Mouse (Mus musculus) heart, embryonic 12.5 days (tissue): ENCODE measurements around the gene Cblb. TPM values are rescaled to one million over a fixed set of nuclear protein-coding genes. Genes with fewer than 3 reads are reported as not detected.

ENCODE experiments used
- ATAC-seq: fragments of 200-750 bp; cut with Nextera tagmentation; 2 replicates; pipeline ENCODE4 v1.8.0; 2017; ENCODE audit warnings: moderate TSS enrichment, moderate library complexity; ENCODE audit not compliant: insufficient number of reproducible peaks, low FRiP score
- H3K27ac ChIP-seq: fragments of 300-500 bp; sonication (generic); 2 replicates; pipeline ENCODE4 v1.5.1; 2016; ENCODE audit warnings: mild to moderate bottlenecking, moderate library complexity; ENCODE audit not compliant: poor library complexity, severe bottlenecking
- H3K27me3 ChIP-seq: fragments of 300-500 bp; sonication (generic); replicated peaks from 2 replicates; pipeline ENCODE4 v1.6.1; 2016; ENCODE audit warnings: mild to moderate bottlenecking, moderate library complexity
- H3K36me3 ChIP-seq: fragments of 300-500 bp; sonication (generic); 2 replicates; pipeline ENCODE4 v1.6.1; 2016; ENCODE audit warnings: mild to moderate bottlenecking, moderate library complexity
- H3K4me1 ChIP-seq: fragments of 300-500 bp; sonication (generic); replicated peaks from 2 replicates; pipeline ENCODE4 v1.6.1; 2016; ENCODE audit warnings: mild to moderate bottlenecking
- H3K4me2 ChIP-seq: fragments of 300-500 bp; sonication (generic); 2 replicates; pipeline ENCODE4 v1.6.1; 2016; ENCODE audit warnings: mild to moderate bottlenecking, moderate library complexity
- H3K4me3 ChIP-seq: fragments of 300-500 bp; sonication (generic); 2 replicates; pipeline ENCODE4 v1.5.1; 2016; ENCODE audit warnings: mild to moderate bottlenecking
- H3K9ac ChIP-seq: fragments of 300-500 bp; sonication (generic); 2 replicates; pipeline ENCODE4 v1.6.1; 2016; ENCODE audit warnings: mild to moderate bottlenecking, moderate library complexity
- H3K9me3 ChIP-seq: fragments of 300-500 bp; sonication (generic); replicated peaks from 2 replicates; pipeline ENCODE4 v1.6.1; 2016; ENCODE audit warnings: mild to moderate bottlenecking, moderate library complexity
- WGBS: fragments of 180-500 bp; shearing (Covaris S2); methylation state at CpG from one replicate; pipeline ENCODE4 v1.1.7; 2016; 5-methylcytosine and 5-hydroxymethylcytosine counted together
- polyA plus RNA-seq: library from polyadenylated mRNA; unstranded; fragments of >200 nt; fragmentation: Nextera tagmentation; extraction: Ambion mirVana; gene quantifications from 2 replicates; pipeline ENCODE4 v1.2.1, GENCODE M21; 2016

The Cblb gene
- polyA plus RNA-seq, 1 experiment from 2014 or later: 15.4 TPM

- ATAC-seq: no peak
- Histone ChIP-seq H3K27me3 (no peaks in the 10 kb centered on the region), H3K4me2 (no peak overlapping the region), H3K36me3 (peaks cover 5% of the 10 kb centered on the region; the same call in 1 of the 2 replicates), H3K4me3 (no peak overlapping the region), H3K9me3 (no peaks in the 10 kb centered on the region), H3K9ac (no peak overlapping the region), H3K4me1 (peaks cover under 1% of the 10 kb centered on the region; the same call in 1 of the 2 replicates), H3K27ac (no peak overlapping the region)
- 83% methylated on average over 8 of the region's 8 CpGs for WGBS
These were observed 180.0 kb downstream of the Cblb start for GRCm38 (mm10) chr16:52210844-52211606.

GRCm38 (mm10) chr16:52219069-52219468 lies 188.0 kb downstream of the Cblb start:
- Histone ChIP-seq H3K4me3 (no peak overlapping the region), H3K4me2 (no peak overlapping the region), H3K27ac (no peak overlapping the region), H3K9ac (no peak overlapping the region), H3K9me3 (no peaks in the 10 kb centered on the region), H3K36me3 (no peaks in the 10 kb centered on the region), H3K27me3 (no peaks in the 10 kb centered on the region), H3K4me1 (peaks cover 4% of the 10 kb centered on the region; the same call in 1 of the 2 replicates)
- 18% methylated on average over 2 of the region's 2 CpGs for WGBS
- ATAC-seq: no peak

- no peak overlapping the region for H3K4me3 ChIP-seq
- peaks cover 3% of the 10 kb centered on the region; the same call in 1 of the 2 replicates for H3K4me1 ChIP-seq
- no peaks in the 10 kb centered on the region for H3K36me3 ChIP-seq
- no peaks in the 10 kb centered on the region for H3K27me3 ChIP-seq
- no peaks in the 10 kb centered on the region for H3K9me3 ChIP-seq
- no peak for ATAC-seq
- WGBS: 79% methylated on average over 4 of the region's 4 CpGs
- no peak overlapping the region for H3K27ac ChIP-seq
- H3K4me2 ChIP-seq: no peak overlapping the region
- no peak overlapping the region for H3K9ac ChIP-seq
These were observed 191.9 kb downstream of the Cblb start for GRCm38 (mm10) chr16:52222896-52223295.

GRCm38 (mm10) chr16:52229446-52229845 lies 198.4 kb downstream of the Cblb start:
- 64% methylated on average over 7 of the region's 7 CpGs for WGBS
- no peak for ATAC-seq

GRCm38 (mm10) chr16:52229930-52230329 lies 198.9 kb downstream of the Cblb start:
- Histone ChIP-seq H3K27ac (no peak overlapping the region), H3K36me3 (no peaks in the 10 kb centered on the region), H3K4me3 (no peak overlapping the region), H3K9ac (no peak overlapping the region), H3K9me3 (no peaks in the 10 kb centered on the region), H3K4me1 (no peaks in the 10 kb centered on the region), H3K4me2 (no peak overlapping the region), H3K27me3 (no peaks in the 10 kb centered on the region)
- no peak for ATAC-seq
- WGBS: 54% methylated on average over 2 of the region's 2 CpGs

More at GRCm38 (mm10) chr16:52229446-52229845, 198.4 kb downstream of the Cblb start:
- no peak overlapping the region for H3K4me2 ChIP-seq
- no peaks in the 10 kb centered on the region for H3K9me3 ChIP-seq
- no peaks in the 10 kb centered on the region for H3K36me3 ChIP-seq
- H3K27me3 ChIP-seq: no peaks in the 10 kb centered on the region
- no peak overlapping the region for H3K4me3 ChIP-seq
- no peaks in the 10 kb centered on the region for H3K4me1 ChIP-seq
- H3K27ac ChIP-seq: no peak overlapping the region
- no peak overlapping the region for H3K9ac ChIP-seq

GRCm38 (mm10) chr16:52242144-52242543 lies 211.1 kb downstream of the Cblb start:
- ATAC-seq: no peak
- no peak overlapping the region for H3K27ac ChIP-seq
- WGBS: 79% methylated on average over 2 of the region's 2 CpGs

GRCm38 (mm10) chr16:52243421-52243973 lies 212.5 kb downstream of the Cblb start:
- Histone ChIP-seq H3K4me1 (no peaks in the 10 kb centered on the region), H3K4me2 (no peak overlapping the region), H3K9me3 (no peaks in the 10 kb centered on the region), H3K36me3 (no peaks in the 10 kb centered on the region), H3K4me3 (no peak overlapping the region), H3K27ac (no peak overlapping the region), H3K9ac (no peak overlapping the region), H3K27me3 (no peaks in the 10 kb centered on the region)
- WGBS: 75% methylated on average over 4 of the region's 4 CpGs
- no peak for ATAC-seq

More at GRCm38 (mm10) chr16:52242144-52242543, 211.1 kb downstream of the Cblb start:
- H3K36me3 ChIP-seq: no peaks in the 10 kb centered on the region
- H3K9me3 ChIP-seq: no peaks in the 10 kb centered on the region
- H3K4me3 ChIP-seq: no peak overlapping the region
- H3K27me3 ChIP-seq: no peaks in the 10 kb centered on the region
- H3K4me1 ChIP-seq: no peaks in the 10 kb centered on the region
- no peak overlapping the region for H3K4me2 ChIP-seq
- H3K9ac ChIP-seq: no peak overlapping the region

- H3K36me3 ChIP-seq: peaks cover 9% of the 10 kb centered on the region
- H3K4me1 ChIP-seq: no peaks in the 10 kb centered on the region
- WGBS: 88% methylated on average over 4 of the region's 4 CpGs
- H3K9me3 ChIP-seq: no peaks in the 10 kb centered on the region
- no peak overlapping the region for H3K4me2 ChIP-seq
- H3K4me3 ChIP-seq: no peak overlapping the region
- no peaks in the 10 kb centered on the region for H3K27me3 ChIP-seq
- ATAC-seq: no peak
- H3K27ac ChIP-seq: no peak overlapping the region
- H3K9ac ChIP-seq: no peak overlapping the region
These were observed 219.2 kb downstream of the Cblb start for GRCm38 (mm10) chr16:52250196-52250595.

GRCm38 (mm10) chr16:52250935-52251334 lies 219.9 kb downstream of the Cblb start:
- Histone ChIP-seq H3K4me1 (no peaks in the 10 kb centered on the region), H3K4me3 (no peak overlapping the region), H3K27me3 (no peaks in the 10 kb centered on the region), H3K9me3 (no peaks in the 10 kb centered on the region), H3K27ac (no peak overlapping the region), H3K4me2 (no peak overlapping the region), H3K36me3 (peaks cover 9% of the 10 kb centered on the region), H3K9ac (no peak overlapping the region)
- ATAC-seq: no peak
- 75% methylated on average over 4 of the region's 4 CpGs for WGBS
